Mouse (Mus musculus) cerebellum, adult 11-12 months (tissue): Measurements from ENCODE around the gene Cars.
"Not testable (repeated sequence)": the region's sequence is repeated elsewhere in the genome, so short reads cannot be mapped to it uniquely, and the experiment has no call there.

ENCODE experiments used
- DNase-seq: peaks from one replicate; pipeline ENCODE4 v3.0.0; 2022

Gene Cars

GRCm38 (mm10) chr7:143599428-143600230 is at the start of gene Cars:
Gene Cars, minus strand, starts transcription at chr7:143600090.
- peak; percentile 88 for DNase-seq

GRCm38 (mm10) chr7:143649034-143649768 is 49.3 kb upstream of the Cars start, which contains the start of gene Tnfrsf22:
Gene Tnfrsf22, minus strand, starts transcription at chr7:143649661.
- peak; percentile 19 for DNase-seq

GRCm38 (mm10) chr7:143643949-143644348 is 44.1 kb upstream of the Cars start:
- not testable (repeated sequence) for DNase-seq

GRCm38 (mm10) chr7:143636674-143637073 is 36.8 kb upstream of the Cars start:
- no peak for DNase-seq

- DNase-seq, result no peak
Measured at GRCm38 (mm10) chr7:143631503-143631902, 31.6 kb upstream of the Cars start.

GRCm38 (mm10) chr7:143629501-143629900 is 29.6 kb upstream of the Cars start:
- DNase-seq, result no peak

- DNase-seq, result no peak
Measured at GRCm38 (mm10) chr7:143628540-143628939, 28.6 kb upstream of the Cars start, which contains the start of gene Tnfrsf26. Gene Tnfrsf26, minus strand, starts transcription at chr7:143628722.

GRCm38 (mm10) chr7:143627555-143628286 is 27.8 kb upstream of the Cars start:
- no peak for DNase-seq

- no peak for DNase-seq
Measured at GRCm38 (mm10) chr7:143626178-143626577, 26.3 kb upstream of the Cars start.

GRCm38 (mm10) chr7:143625151-143625550 is 25.3 kb upstream of the Cars start:
- DNase-seq, result no peak

- DNase-seq, result no peak
Measured at GRCm38 (mm10) chr7:143624561-143624960, 24.7 kb upstream of the Cars start.

- no peak for DNase-seq
Measured at GRCm38 (mm10) chr7:143620951-143621350, 21.1 kb upstream of the Cars start.

- DNase-seq, result no peak
Measured at GRCm38 (mm10) chr7:143614404-143615135, 14.7 kb upstream of the Cars start.

GRCm38 (mm10) chr7:143612215-143612614 is 12.3 kb upstream of the Cars start:
- DNase-seq, result no peak

- DNase-seq, result no peak
Measured at GRCm38 (mm10) chr7:143605321-143605720, 5.4 kb upstream of the Cars start.

GRCm38 (mm10) chr7:143604889-143605288 is 5.0 kb upstream of the Cars start:
- DNase-seq, result no peak

GRCm38 (mm10) chr7:143601705-143602104 is 1.8 kb upstream of the Cars start:
- no peak for DNase-seq

GRCm38 (mm10) chr7:143600231-143600740 is 396 bp upstream of the Cars start:
- DNase-seq, result no peak

GRCm38 (mm10) chr7:143594865-143595264 is 5.0 kb downstream of the Cars start:
- DNase-seq, result no peak

GRCm38 (mm10) chr7:143592255-143592654 is 7.6 kb downstream of the Cars start:
- DNase-seq, result no peak

- peak; percentile 76 for DNase-seq
Measured at GRCm38 (mm10) chr7:143588006-143588405, 11.9 kb downstream of the Cars start.

- no peak for DNase-seq
Measured at GRCm38 (mm10) chr7:143587586-143587985, 12.3 kb downstream of the Cars start.
